Mouse (Mus musculus) bone marrow, adult 2 months (tissue): ENCODE measurements around the gene Ets2. TPM values are rescaled to one million over a fixed set of nuclear protein-coding genes. Genes with fewer than 3 reads are reported as not detected.
"Not testable (repeated sequence)": the region's sequence is repeated elsewhere in the genome, so short reads cannot be mapped to it uniquely, and the experiment has no call there.

ENCODE experiments used
- H3K27ac ChIP-seq: fragments of 200-500 bp; 2 replicates; pipeline ENCODE4 v1.5.1; 2012; ENCODE audit warnings: low read depth, mild to moderate bottlenecking, control low read depth, inconsistent platforms, low read length; ENCODE audit not compliant: control insufficient read depth, poor library complexity, insufficient read depth
- H3K4me1 ChIP-seq: fragments of 200-500 bp; 2 replicates; pipeline ENCODE4 v1.6.1; 2011; ENCODE audit warnings: low read length; ENCODE audit not compliant: control insufficient read depth, insufficient read depth
- H3K4me3 ChIP-seq: fragments of 200-500 bp; replicated peaks from 2 replicates; pipeline ENCODE3; 2011; ENCODE audit warnings: mild to moderate bottlenecking, low read depth, low read length, control low read depth; ENCODE audit not compliant: control insufficient read depth
- CTCF ChIP-seq: fragments of 200-500 bp; IDR thresholded peaks from 2 replicates; pipeline ENCODE4 v1.5.1; 2011; ENCODE audit warnings: low read length, control low read depth; ENCODE audit not compliant: control insufficient read depth, insufficient read depth
- POLR2A ChIP-seq: fragments of 200-500 bp; IDR thresholded peaks from 2 replicates; pipeline ENCODE4 v1.6.1; 2011; ENCODE audit warnings: low read depth, mild to moderate bottlenecking, control low read depth, low read length, borderline replicate concordance; ENCODE audit not compliant: control insufficient read depth
- WGBS: fragments of 180-500 bp; shearing (Covaris S2); methylation state at CpG from one replicate; pipeline ENCODE4 v1.1.7; 2018; 5-methylcytosine and 5-hydroxymethylcytosine counted together
- polyA plus RNA-seq: library from polyadenylated mRNA; stranded (reverse); fragments of >200 nt; gene quantifications from 2 replicates; pipeline ENCODE4 v1.2.4, GENCODE M21; 2011; ENCODE audit warnings: low replicate concordance; ENCODE audit not compliant: missing spikeins, insufficient read depth, insufficient read length

Gene Ets2
- polyA plus RNA-seq, 1 experiment, result 12.0 TPM

- Histone ChIP-seq H3K27ac (no peak overlapping the region), H3K4me1 (no peaks in the 10 kb centered on the region), H3K4me3 (no peak overlapping the region)
- TF ChIP-seq CTCF (no peak), POLR2A (no peak)
- 85% methylated on average over 6 of the region's 6 CpGs for WGBS
These were observed 58.1 kb downstream of the Ets2 start for GRCm38 (mm10) chr16:95759988-95760391.

DNA sequence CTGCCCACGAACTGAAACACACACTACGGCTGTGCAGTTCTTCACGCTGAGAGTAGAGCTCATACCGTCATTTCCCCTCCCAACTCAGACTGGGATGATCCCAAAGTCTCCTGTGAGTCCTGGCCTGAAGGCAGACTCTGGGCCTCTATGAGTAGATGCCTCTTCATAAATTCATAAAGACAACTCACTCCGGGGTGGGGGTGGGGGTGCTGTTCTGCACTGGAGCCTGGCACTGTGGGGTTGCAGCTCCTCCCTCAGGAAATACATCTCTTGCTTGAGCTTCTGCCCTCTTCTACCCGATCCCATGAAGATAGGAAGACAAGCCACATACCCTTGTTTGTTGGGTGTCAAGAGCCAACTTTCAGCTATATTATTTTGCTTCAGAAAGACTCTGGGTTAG, 59.9 kb downstream of the Ets2 start:
- no peak overlapping the region for H3K4me3 ChIP-seq
- no peak overlapping the region for H3K27ac ChIP-seq
- TF ChIP-seq POLR2A (no peak), CTCF (no peak)
- H3K4me1 ChIP-seq, result no peaks in the 10 kb centered on the region
- WGBS, result 59% methylated on average over 6 of the region's 6 CpGs

DNA sequence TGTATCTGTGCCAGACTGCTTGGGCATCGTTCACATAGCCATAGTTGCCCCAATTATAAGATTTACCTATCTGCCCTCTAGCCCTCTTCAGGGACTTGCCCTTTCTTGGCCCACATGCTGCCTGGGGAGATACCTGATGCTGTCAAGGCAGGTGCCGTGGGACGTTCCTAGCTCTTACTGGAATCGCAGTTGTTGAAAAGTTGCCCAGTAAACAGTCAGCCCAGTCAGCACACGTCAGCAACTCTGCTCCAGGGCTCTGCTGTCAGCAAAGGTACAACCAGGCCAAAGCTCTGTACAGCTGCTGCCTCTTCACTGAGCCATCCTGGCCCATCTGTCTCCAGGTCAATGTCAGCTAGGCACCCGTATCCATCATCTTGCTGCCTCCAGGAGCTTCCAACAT, 61.3 kb downstream of the Ets2 start:
- 84% methylated on average over 6 of the region's 6 CpGs for WGBS
- H3K4me3 ChIP-seq, result no peak overlapping the region
- TF ChIP-seq CTCF (no peak), POLR2A (no peak)
- H3K27ac ChIP-seq, result no peak overlapping the region
- H3K4me1 ChIP-seq, result no peaks in the 10 kb centered on the region

GRCm38 (mm10) chr16:95764041-95764440, 62.2 kb downstream of the Ets2 start:
- H3K27ac ChIP-seq, H3K4me1 ChIP-seq, H3K4me3 ChIP-seq: not testable (repeated sequence)
- WGBS, result 69% methylated on average over 8 of the region's 8 CpGs

DNA sequence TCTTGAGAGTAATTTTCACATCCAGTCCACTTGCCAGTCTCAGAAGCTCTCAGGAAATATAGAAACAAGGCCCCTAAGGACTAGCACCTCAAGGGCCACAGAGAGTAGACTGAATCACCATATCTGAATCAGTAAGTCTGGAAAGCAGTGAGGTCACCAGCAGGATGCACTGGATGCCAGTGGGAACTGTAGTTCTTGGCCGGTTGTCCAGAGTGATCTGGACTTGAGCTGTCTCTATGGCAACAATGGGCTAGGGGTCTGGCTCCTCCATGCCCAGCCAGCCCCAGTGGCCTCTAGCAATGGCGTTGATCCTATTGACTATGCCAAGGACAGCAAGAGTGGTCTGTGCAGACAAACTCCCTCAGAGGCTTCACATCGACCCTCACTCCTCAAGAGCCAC, 64.3 kb downstream of the Ets2 start:
- WGBS, result 83% methylated on average over 3 of the region's 3 CpGs
- peaks cover 2% of the 10 kb centered on the region; the same call in 1 of the 2 replicates for H3K4me1 ChIP-seq
- H3K27ac ChIP-seq, result no peak overlapping the region
- no peak overlapping the region for H3K4me3 ChIP-seq
- TF ChIP-seq CTCF, result no peak
- no peak for TF ChIP-seq POLR2A

DNA sequence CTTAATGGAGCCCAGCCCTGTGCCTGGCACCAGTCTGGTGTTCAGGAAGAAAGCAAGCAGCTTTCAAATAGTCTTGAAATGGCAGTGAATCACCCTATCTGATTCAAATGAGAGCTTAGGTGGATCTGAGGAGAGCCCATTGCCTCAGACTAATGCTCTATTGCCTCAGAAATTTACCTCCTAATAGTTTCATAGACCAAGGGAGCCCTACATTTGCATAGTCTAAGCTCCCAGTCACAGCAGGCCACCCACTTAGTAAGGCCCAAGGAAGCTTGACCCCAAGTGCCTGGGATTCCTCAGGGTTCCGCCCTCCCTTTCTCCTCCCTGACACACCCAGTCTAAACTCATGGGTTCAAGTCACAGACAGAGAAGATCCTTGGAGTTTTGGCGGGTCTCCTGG, 65.4 kb downstream of the Ets2 start:
- no peak overlapping the region for H3K4me3 ChIP-seq
- TF ChIP-seq CTCF, result no peak
- TF ChIP-seq POLR2A, result no peak
- 90% methylated on average over 2 of the region's 2 CpGs for WGBS
- peaks cover 2% of the 10 kb centered on the region; the same call in 1 of the 2 replicates for H3K4me1 ChIP-seq
- H3K27ac ChIP-seq, result no peak overlapping the region

DNA sequence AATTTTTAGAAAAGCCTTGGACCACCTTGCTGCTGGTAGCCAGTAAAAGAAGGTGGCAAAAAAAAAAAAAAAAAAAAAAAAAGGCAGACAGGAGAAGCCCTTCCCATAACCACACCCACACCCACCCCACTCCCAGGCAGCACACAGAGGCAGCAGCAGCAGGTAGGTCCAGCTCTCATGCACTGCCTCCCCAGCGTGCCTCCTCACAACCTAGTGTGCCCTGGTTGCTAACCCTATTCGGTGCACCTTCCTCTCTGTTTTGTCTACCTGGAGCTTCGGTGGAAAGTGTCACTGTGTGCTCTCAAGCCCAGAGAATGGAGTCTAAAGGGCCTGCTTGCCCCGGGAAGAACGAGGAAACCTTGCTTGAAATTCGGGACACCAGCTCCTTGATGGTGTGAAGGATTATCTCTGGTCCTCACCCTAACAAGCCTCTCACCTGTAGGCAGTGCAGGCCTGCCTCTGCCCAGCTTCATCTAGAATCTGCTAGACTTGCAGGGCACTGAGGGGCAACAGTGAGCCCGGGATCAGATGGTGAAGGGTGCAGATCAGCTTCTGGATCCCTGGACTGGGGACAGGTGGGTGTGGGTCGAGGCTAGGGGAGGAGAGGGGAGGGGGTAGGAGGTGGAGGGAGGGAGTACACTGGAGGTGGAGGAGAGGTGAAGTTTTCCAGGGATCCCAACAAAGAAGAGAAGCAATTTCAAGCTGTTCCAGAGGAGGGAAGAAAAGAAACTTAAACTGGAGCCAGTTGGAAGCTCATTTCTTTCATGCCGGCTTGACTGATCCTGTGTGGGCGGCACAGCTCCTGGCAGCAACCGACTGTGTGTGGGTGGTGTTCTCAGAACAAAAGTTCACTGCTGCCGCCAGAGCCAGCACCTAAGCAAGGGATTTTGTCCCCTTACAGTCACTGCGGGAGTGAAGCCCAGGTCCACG, 67.5 kb downstream of the Ets2 start:
- 64% methylated on average over 14 of the region's 14 CpGs for WGBS
- no peak for TF ChIP-seq POLR2A
- no peak for TF ChIP-seq CTCF

GRCm38 (mm10) chr16:95769996-95770334, 68.1 kb downstream of the Ets2 start:
- TF ChIP-seq POLR2A (no peak), CTCF (no peak)
- Histone ChIP-seq H3K27ac (no peak overlapping the region), H3K4me3 (no peak overlapping the region), H3K4me1 (peaks cover 2% of the 10 kb centered on the region; the same call in 1 of the 2 replicates)
- 84% methylated on average over 5 of the region's 5 CpGs for WGBS

More for the DNA sequence above, 67.5 kb downstream of the Ets2 start:
- no peak overlapping the region for H3K27ac ChIP-seq
- H3K4me1 ChIP-seq, result peaks cover 2% of the 10 kb centered on the region; the same call in 1 of the 2 replicates
- H3K4me3 ChIP-seq, result no peak overlapping the region
